Mouse (Mus musculus): ENCODE measurements at regions not wholly inside any gene's neighbourhood (a gene's known extent, or its start where the extent isn't known, plus 50 kb on each side); places are given as distances from the start of the nearest gene placed in this dataset.
A peak's percentile ranks its signal among the peaks of the same experiment; 100 is the strongest.
"Not testable (repeated sequence)": the region's sequence is repeated elsewhere in the genome, so short reads cannot be mapped to it uniquely, and the experiment has no call there.

DNA sequence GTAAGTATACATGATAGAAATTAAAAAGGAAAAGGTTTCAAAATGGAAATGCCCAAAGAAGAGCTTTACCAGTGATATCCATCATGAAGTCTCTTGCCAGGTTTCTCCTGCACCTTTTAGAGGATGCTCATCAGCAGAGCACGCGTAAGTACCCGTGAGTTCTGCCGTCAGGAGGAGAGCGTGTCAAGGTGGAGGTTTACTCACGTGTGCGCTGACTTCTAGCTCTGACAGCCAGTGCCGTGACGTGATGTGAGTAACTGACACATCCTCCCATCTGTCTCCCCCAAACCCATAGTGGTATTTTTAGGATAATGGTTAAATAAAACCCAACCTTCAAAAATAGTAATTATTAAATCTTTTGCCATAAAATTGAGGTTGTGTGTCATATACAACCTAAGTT, 55.3 kb downstream of the Adra2a start:
- peak in 1 of 2 experiments; percentile 27 for DNase-seq (ENCODE audit: low spot score in 2 of 2)

DNA sequence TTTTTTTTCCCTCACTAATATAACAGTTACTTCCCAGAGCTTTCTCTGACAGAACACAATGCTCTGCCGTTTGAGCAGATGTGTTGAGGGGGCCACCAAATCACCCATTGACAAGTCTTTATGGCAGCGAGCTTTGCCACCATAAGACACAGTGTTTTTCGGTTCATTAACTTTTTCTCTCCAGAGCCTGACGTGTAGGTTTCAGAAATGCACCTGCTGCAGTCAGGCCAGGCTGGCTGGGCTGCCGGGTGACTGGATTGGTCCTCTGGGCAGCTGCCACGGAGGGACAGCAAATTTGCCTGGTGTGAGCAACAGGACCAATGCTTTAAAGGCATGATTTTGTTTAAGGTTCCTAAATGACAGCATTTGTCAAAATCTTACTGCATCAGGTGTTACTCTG, 55.8 kb downstream of the Adra2a start:
- DNase-seq (ENCODE audit: low spot score in 2 of 2), result no peak

- no peak for DNase-seq (ENCODE audit: low spot score in 2 of 2)
These were observed 62.6 kb downstream of the Adra2a start for GRCm38 (mm10) chr19:54106571-54106970.

- no peak for DNase-seq (ENCODE audit: low spot score in 2 of 2)
These were observed 63.3 kb downstream of the Adra2a start for GRCm38 (mm10) chr19:54107103-54107821.

DNA sequence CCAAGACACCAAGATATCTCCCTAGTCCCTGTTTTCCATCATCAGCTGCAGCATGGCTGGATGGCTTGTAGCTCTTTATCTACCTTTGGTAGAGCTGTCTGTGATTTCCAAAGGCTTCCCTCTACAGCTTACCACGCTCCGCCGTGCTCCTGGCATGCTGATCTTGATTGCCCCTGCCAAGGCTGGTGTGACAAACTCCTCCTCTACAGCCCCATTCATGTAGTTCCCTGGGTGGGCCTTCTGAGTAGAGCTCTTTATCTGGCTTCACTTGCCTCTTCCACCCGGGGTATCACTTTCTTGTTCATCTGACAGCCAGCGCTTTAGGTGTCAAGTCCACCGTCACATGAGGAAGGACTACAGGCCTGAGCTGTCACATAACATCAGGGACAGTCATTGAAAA, 66.1 kb downstream of the Adra2a start:
- DNase-seq (ENCODE audit: low spot score in 2 of 2), result no peak

- no peak for DNase-seq (ENCODE audit: low spot score in 2 of 2)
These were observed 68.7 kb downstream of the Adra2a start for GRCm38 (mm10) chr19:54112691-54113090.

- DNase-seq (ENCODE audit: low spot score in 2 of 2), result no peak
These were observed 69.5 kb downstream of the Adra2a start for GRCm38 (mm10) chr19:54113421-54113820.

DNA sequence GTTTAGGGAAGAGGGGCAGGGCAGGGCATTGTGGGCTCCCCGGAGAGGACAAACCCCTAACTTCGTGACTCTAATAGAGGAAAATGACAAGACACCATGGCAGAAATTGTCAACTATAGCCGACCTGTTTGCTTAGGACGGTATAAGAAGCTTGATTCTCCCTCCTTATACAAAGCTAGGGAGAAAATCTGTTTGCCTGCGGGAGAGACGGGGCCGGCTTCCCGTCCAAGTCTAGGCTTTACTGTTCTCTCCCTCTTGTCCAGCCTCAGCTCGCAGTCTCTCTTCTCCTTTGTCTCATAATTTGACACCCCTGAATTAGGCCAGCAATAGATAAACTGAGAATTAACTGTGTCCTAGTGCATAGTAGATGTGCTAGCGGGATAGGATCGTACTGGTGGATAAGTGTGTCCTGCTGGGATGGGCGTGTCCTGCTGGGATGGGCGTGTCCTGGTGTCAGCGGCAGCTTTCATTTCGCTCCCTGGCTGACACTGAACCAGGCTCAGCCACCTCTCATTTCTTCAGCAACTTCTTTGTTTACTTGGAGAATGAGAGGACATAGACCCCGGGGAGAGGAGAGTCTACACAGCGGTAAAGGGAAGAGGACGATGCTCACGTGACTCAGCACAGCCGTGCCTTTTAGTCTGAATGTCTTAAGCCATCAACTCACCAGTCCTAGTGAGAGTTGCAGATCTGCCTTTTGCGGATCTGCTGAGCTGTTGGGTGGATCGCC, 70.8 kb downstream of the Adra2a start:
- peak in 1 of 2 experiments; percentile 37 for DNase-seq (ENCODE audit: low spot score in 2 of 2)

DNA sequence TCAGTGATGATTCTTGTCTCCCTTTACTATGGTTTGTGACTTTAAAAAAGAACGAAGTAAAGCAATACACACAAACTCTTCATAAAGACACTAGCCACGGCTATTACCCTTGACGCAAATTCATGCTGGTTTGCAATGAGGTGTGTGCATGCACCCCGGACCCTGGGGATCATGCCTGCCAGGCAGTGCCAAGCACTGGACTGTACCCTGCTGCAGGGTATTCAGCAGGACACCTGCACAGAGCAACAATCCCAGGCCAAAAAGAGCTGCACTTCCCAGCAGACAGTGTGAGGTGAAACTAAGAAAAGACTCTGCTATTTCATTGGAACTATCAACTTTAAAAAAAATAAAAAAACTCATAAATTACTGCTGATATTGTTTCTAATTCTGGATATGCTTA, 71.4 kb downstream of the Adra2a start:
- no peak for DNase-seq (ENCODE audit: low spot score in 2 of 2)

DNA sequence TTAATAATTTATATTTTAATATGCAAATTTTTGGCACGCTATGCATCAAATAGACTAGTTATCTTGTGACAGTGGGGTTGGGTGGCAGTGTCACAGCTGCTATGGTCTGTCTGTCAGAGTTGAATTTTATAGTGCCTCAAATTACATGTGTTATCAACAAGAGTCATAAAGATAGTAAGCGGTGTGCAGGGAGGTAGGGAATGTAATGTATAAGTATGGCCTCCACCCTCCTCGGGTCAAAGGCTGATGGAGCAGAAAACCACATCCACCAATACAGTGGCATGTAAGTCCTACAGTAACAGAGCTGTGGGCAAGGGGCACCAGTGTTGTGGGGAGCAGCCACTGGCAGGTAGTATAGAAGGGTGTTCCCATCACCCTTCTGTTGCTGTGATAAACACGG, 72.9 kb downstream of the Adra2a start:
- DNase-seq (ENCODE audit: low spot score in 2 of 2), result no peak

- no peak for DNase-seq (ENCODE audit: low spot score in 2 of 2)
These were observed 73.7 kb downstream of the Adra2a start for GRCm38 (mm10) chr19:54117676-54118075.

DNA sequence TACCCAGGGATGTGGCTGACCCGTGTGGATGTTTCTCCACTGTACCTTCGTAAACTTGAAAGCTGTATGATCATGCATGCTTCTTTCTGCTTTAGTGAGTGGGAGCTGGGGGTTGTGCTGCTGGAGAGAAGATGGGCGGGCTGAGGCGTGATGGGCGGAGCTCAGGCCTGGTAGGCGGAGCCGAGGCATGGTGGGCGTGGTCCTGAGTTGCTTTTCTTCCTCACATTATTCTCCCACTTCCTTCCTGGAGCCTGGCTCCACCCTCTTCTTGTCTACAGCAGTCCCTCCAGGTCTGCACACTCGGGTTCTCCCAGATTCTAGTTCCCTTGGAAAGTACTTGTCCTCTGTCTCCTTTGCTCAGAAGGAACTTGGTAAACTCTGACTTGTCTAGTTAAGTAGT, 79.6 kb downstream of the Adra2a start:
- no peak for DNase-seq (ENCODE audit: low spot score in 2 of 2)

DNA sequence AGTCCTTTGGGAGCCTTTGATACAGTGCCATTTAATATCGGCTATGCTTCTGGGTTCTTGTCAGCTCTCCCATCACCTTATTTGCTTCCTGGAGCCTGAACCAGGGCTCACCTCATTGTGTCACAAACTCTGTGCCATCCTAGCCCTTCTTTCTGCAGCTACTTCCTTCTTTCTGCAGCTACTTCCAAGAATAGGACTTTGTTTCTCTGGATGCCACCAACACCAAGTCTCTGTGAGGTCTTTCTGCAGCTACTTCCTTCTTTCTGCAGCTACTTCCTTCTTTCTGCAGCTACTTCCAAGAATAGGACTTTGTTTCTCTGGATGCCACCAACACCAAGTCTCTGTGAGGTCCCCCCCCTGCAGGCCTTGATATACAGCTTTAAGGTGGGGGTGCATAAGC, 107.8 kb downstream of the Adra2a start:
- DNase-seq (ENCODE audit: low spot score in 2 of 2), result not testable (repeated sequence)

GRCm38 (mm10) chr19:54154400-54154799, 110.4 kb downstream of the Adra2a start:
- no peak for DNase-seq (ENCODE audit: low spot score in 2 of 2)

- no peak for DNase-seq (ENCODE audit: low spot score in 2 of 2)
These were observed 126.4 kb downstream of the Adra2a start for GRCm38 (mm10) chr19:54170361-54170760.

DNA sequence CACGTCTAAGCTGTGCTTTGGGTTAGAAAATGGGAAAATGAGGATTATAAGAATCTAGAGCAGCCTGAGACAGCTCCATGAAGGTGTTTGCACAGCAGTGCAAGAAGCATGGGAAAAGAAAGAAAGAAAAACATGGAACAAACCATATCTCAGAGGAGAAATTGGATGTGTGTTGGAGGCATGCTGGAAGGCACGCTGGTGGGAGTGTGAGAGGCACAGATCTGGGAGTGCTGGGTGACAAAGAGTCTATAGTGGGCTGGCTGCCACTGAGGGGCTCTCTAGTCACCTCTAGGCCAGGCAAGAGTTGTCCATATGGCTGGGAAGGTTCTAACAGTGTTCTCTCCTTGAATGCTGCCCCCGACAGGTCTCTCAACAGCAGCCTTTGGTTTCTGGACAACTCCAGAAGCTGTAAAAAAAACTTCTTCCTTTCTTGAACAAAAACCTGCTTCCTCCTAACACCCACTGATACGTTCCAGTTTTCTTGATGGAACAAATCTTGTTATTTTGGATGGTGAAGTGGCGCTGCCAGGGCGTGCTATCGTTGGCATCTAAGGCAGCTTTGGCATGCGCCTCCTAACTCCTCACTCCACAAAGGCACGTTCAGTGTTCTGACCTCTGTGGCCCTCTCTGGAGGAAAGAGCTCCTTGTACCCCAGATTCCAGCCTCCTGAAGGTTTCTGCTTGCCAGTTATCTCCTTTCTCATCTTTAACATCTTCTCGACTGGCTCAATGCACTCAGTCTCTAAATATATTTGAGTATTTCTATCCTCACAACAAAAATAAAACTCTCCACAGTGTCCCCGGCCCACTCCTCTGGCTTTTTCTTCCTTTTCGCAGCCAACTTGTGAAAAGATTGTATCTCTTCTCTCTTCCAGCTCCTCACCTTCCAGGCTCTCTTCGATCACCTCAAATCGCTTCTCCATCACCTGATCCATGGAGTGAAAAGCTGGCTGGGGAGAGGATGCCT, 130.4 kb downstream of the Adra2a start:
- DNase-seq (ENCODE audit: low spot score in 2 of 2), result peak in 1 of 2 experiments; percentile 36

- no peak for DNase-seq (ENCODE audit: low spot score in 2 of 2)
These were observed 131.8 kb downstream of the Adra2a start for GRCm38 (mm10) chr19:54175766-54176165.

DNA sequence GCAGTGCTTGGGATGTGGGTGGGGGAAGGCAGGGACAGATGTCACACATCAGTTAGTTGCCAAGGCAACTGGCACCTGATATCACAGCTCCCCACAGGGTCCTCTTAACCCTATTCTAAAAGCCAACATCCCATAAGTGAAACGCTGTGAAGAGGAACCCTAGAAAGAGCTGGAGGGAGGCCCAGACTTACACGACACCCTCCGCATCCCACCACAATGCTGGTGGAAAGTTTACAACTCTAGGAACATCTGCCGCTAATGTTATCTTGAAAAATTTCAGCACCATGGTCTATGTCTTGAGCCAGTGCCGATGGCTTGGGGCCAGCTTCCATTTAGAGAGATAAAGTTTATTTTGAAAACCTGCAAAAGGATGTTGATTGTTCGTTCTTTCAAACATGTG, 133.5 kb downstream of the Adra2a start:
- peak; percentile 37 to 46 for DNase-seq (ENCODE audit: low spot score in 2 of 2)

- no peak for DNase-seq (ENCODE audit: low spot score in 2 of 2)
These were observed 156.5 kb downstream of the Adra2a start for GRCm38 (mm10) chr19:54200407-54200806.

GRCm38 (mm10) chr19:54202456-54202855, 158.5 kb downstream of the Adra2a start:
- peak in 1 of 2 experiments; percentile 42 for DNase-seq (ENCODE audit: low spot score in 2 of 2)

DNA sequence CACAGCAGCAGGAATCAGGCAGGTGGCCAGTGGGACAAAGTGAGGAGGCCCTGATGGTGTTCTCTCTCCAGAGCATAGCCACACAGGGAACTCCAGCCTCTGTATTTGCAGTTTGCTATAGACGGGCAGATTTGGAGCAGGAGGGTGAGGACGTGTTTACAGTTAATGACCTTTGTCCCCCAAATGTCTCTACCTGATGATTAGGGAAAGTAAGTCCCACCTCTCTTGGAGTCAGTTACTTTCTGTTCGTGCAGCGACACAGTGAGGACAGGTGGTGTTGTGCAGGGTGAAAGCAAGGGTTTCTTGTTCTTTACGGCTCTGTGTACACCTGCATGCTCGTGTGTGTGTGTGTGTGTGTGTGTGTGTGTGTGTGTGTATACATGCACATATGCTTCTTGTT, 162.9 kb downstream of the Adra2a start:
- no peak for DNase-seq (ENCODE audit: low spot score in 2 of 2)

DNA sequence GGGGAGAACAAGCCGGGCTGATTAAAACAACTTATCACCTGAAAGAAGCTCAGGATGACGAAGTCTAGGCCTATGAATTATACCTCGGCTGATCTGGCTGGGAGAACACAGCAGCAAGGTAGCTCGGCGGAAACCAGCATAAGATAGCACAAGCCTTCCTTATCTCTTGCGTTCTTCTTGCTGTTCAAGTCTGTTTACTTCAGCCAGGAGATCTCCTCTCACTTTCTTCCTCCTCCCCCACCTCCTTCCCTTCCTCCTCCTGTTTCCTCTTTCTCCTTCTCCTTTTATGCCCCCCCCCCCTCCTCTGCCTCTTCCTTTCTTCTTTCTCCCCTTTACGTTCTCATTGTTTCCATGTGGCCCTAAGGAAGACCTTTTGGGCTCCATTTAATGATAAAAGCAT, 168.2 kb downstream of the Adra2a start:
- DNase-seq (ENCODE audit: low spot score in 2 of 2), result no peak

All from right cerebral cortex, postnatal 10 days (tissue).